Mouse (Mus musculus): ENCODE results near the gene Gp1ba. TPM values are rescaled to one million over a fixed set of nuclear protein-coding genes. Genes with fewer than 3 reads are reported as not detected.

The Gp1ba gene
- polyA plus RNA-seq, 1 experiment from 2014 or later: 0.22 TPM

DNA sequence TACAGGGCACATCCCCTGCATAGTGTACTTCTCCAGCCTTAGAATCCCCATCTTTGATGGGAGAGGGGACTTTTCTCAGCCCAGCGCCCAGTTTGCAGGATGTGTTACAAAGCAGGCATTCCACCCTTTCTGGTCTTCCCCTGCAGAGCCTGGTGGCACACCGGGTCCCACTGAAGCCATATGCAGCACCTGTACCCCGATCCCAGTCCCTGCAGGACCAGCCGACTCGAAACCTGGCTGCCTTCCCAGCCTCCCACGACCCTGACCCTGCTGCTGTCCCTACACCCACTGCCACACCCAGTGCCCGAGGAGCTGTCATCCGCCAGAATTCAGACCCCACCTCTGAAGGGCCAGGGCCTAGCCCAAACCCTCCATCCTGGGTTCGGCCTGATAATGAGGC, 31.3 kb upstream of the Gp1ba start:
- H3K9ac ChIP-seq (ENCODE audit: low read length): no peak overlapping the region
- H3K9me3 ChIP-seq (replicated peaks; ENCODE audit: control insufficient read depth, low read length): no peaks in the 10 kb centered on the region
- ATAC-seq (no peak), DNase-seq (ENCODE audit: low spot score) (no peak)
- H3K27me3 ChIP-seq (replicated peaks; ENCODE audit: control insufficient read depth, insufficient read depth, low read length): no peaks in the 10 kb centered on the region
- no peak overlapping the region for H3K4me2 ChIP-seq (ENCODE audit: low read length)
- WGBS: 92% methylated on average over 9 of the region's 9 CpGs
- no peak overlapping the region for H3K4me3 ChIP-seq (ENCODE audit: low read depth, low read length)
- no peak overlapping the region for H3K27ac ChIP-seq (ENCODE audit: low read depth, low read length)
- H3K4me1 ChIP-seq (ENCODE audit: control insufficient read depth, insufficient read depth, low read length): no peaks in the 10 kb centered on the region
- peaks cover 93% of the 10 kb centered on the region for H3K36me3 ChIP-seq (ENCODE audit: control insufficient read depth, insufficient read depth, low read length)

DNA sequence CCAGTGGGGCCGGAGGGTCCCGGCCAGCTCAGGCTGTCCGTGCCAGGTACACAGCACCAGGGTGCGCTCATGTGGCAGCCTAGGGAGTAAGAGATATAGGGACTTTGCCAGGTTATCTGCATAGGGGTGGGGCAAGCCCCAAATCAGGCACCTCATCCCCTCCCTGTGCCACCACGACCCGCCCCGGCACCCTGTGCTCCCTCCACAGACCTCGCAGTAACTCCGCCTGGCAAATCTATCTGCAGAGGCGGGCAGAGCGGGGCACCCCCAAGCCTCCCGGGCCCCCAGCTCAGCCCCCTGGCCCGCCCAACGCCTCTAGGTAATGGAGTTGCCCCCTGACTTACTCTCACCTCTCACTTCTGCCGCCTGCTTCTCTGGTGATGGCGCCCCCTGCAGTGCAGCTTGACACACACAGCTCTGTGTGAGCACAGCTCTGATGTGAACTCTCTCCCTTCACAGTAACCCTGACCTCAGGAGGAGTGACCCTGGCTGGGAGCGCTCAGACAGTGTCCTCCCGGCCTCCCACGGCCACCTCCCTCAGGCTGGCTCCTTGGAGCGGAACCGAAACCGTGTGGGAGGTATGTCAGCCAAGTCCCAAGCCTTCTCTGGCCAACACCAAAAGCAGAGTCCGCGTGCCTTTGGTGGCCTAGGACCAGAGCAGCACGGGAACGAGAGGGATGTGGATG, 30.4 kb upstream of the Gp1ba start:
- DNase-seq (ENCODE audit: low spot score) (no peak), ATAC-seq (no peak)
- H3K27ac ChIP-seq (ENCODE audit: low read depth, low read length): no peak overlapping the region
- H3K4me1 ChIP-seq (ENCODE audit: control insufficient read depth, insufficient read depth, low read length): no peaks in the 10 kb centered on the region
- no peak overlapping the region for H3K4me2 ChIP-seq (ENCODE audit: low read length)
- no peak overlapping the region for H3K4me3 ChIP-seq (ENCODE audit: low read depth, low read length)
- H3K27me3 ChIP-seq (replicated peaks; ENCODE audit: control insufficient read depth, insufficient read depth, low read length): no peaks in the 10 kb centered on the region
- no peaks in the 10 kb centered on the region for H3K9me3 ChIP-seq (replicated peaks; ENCODE audit: control insufficient read depth, low read length)
- no peak overlapping the region for H3K9ac ChIP-seq (ENCODE audit: low read length)
- WGBS: 89% methylated on average over 26 of the region's 26 CpGs
- peaks cover 96% of the 10 kb centered on the region for H3K36me3 ChIP-seq (ENCODE audit: control insufficient read depth, insufficient read depth, low read length)

DNA sequence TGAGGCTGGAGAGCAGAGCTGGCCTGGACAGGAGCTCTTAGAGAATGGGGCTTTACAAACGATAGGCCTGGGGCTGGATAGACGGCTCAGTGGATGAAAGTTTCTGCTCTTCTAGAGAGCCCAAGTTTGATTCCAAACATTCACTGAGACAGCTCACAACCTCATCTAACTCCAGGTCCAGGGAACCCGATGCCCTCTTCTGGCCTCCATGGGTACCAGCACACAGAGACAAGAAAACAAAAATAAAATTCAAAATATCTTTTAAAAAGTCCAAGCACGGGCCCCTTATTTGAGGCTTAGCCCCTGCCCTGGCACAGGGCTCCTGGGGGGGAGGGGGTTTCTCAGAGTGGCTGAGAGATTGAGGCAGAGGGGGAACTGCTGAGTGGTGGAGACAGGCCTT, 28.2 kb upstream of the Gp1ba start:
- no peak overlapping the region for H3K27ac ChIP-seq (ENCODE audit: low read depth, low read length)
- 89% methylated on average over 4 of the region's 4 CpGs for WGBS
- ATAC-seq (no peak), DNase-seq (ENCODE audit: low spot score) (no peak)
- H3K9ac ChIP-seq (ENCODE audit: low read length): no peak overlapping the region
- no peak overlapping the region for H3K4me3 ChIP-seq (ENCODE audit: low read depth, low read length)
- H3K27me3 ChIP-seq (replicated peaks; ENCODE audit: control insufficient read depth, insufficient read depth, low read length): no peaks in the 10 kb centered on the region
- no peak overlapping the region for H3K4me2 ChIP-seq (ENCODE audit: low read length)
- peaks cover 74% of the 10 kb centered on the region for H3K36me3 ChIP-seq (ENCODE audit: control insufficient read depth, insufficient read depth, low read length)
- H3K4me1 ChIP-seq (ENCODE audit: control insufficient read depth, insufficient read depth, low read length): 0 out of 2 replicates have a peak, but pooled peaks cover 6% of the 10 kb centered on the region
- H3K9me3 ChIP-seq (replicated peaks; ENCODE audit: control insufficient read depth, low read length): no peaks in the 10 kb centered on the region

DNA sequence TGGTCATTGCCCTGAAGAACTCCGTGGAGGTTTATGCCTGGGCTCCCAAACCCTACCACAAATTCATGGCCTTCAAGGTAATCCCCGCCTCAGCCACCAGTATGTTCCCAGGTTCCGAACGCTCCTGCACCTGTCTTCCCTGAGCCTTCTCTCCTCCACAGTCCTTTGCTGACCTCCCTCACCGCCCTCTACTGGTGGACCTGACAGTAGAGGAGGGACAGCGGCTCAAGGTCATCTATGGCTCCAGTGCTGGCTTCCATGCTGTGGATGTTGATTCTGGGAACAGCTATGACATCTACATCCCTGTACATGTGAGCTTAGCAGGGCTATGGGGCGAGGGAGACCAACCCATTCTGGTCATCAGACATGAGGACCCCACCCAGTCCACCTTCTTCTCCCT, 26.4 kb upstream of the Gp1ba start:
- Histone ChIP-seq H3K4me2 (ENCODE audit: low read length) (no peak overlapping the region), H3K36me3 (ENCODE audit: control insufficient read depth, insufficient read depth, low read length) (peaks cover 57% of the 10 kb centered on the region), H3K4me1 (ENCODE audit: control insufficient read depth, insufficient read depth, low read length) (0 out of 2 replicates have a peak, but pooled peaks cover 6% of the 10 kb centered on the region), H3K4me3 (ENCODE audit: low read depth, low read length) (no peak overlapping the region), H3K9ac (ENCODE audit: low read length) (no peak overlapping the region), H3K9me3 (replicated peaks; ENCODE audit: control insufficient read depth, low read length) (no peaks in the 10 kb centered on the region), H3K27me3 (replicated peaks; ENCODE audit: control insufficient read depth, insufficient read depth, low read length) (no peaks in the 10 kb centered on the region), H3K27ac (ENCODE audit: low read depth, low read length) (no peak overlapping the region)
- 80% methylated on average over 7 of the region's 7 CpGs for WGBS
- DNase-seq (ENCODE audit: low spot score): no peak
- no peak for ATAC-seq

DNA sequence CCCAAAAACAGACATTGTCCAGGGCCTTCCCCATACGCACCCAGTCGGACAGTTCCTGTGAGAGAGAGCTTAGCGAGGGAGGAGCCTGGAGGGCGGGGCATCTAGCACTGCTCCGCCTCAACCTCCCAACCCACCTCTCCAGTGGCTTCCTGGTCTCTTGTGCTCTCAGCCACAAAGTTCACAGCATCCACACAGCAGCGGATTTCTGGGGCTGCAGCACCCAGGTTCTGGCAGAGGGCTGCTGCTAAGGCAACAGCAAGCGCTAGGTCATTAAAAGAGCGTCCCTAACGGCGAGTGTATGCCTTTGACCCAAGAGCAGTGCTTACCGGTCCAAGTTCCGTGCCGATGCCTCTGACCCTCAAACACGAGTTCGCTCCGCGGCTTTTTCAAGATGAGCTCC, 23.8 kb upstream of the Gp1ba start:
- ATAC-seq (no peak), DNase-seq (ENCODE audit: low spot score) (peak; percentile 32)
- Histone ChIP-seq H3K9ac (ENCODE audit: low read length) (peak overlapping the region; percentile 35; the same call in 1 of the 2 replicates), H3K9me3 (replicated peaks; ENCODE audit: control insufficient read depth, low read length) (no peaks in the 10 kb centered on the region), H3K36me3 (ENCODE audit: control insufficient read depth, insufficient read depth, low read length) (peaks cover 31% of the 10 kb centered on the region), H3K27ac (ENCODE audit: low read depth, low read length) (no peak overlapping the region), H3K4me2 (ENCODE audit: low read length) (peak overlapping the region; percentile 50), H3K27me3 (replicated peaks; ENCODE audit: control insufficient read depth, insufficient read depth, low read length) (no peaks in the 10 kb centered on the region), H3K4me3 (ENCODE audit: low read depth, low read length) (peak overlapping the region; percentile 15), H3K4me1 (ENCODE audit: control insufficient read depth, insufficient read depth, low read length) (0 out of 2 replicates have a peak, but pooled peaks cover 6% of the 10 kb centered on the region)
- WGBS: 3% methylated on average over 17 of the region's 17 CpGs

DNA sequence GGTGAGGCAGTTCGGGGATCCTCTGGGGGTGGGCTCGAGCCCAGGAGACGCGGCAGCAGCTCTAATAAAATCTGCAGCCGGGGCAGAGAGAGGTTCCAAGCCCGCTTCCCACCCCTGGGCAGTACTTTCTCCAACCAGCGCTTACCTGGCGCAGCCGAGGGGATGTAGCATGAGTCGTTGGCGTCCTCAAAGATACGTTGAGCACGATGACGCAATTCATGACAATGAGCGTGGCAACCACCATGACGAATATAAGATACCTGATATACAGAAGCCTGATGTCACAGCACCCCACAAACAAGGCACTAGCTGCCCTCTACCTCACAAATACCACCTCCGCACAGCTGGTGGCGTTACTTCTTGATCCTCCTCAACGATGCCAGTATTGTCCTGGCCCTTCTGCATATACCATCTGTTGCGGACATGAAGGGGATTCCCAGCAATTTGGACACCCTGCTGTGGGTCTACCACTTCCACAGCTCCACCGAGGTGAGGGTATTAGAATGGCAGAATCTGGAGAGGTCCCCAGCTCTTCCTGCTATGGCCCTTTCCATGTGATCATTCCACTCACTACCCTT, 23.3 kb upstream of the Gp1ba start, which contains the start of gene 4930544D05Rik:
TSS of gene 4930544D05Rik (plus strand) at position 333 of the 578 bp plus-strand sequence.
- Histone ChIP-seq H3K4me1 (ENCODE audit: control insufficient read depth, insufficient read depth, low read length) (0 out of 2 replicates have a peak, but pooled peaks cover 6% of the 10 kb centered on the region), H3K27me3 (replicated peaks; ENCODE audit: control insufficient read depth, insufficient read depth, low read length) (no peaks in the 10 kb centered on the region), H3K36me3 (ENCODE audit: control insufficient read depth, insufficient read depth, low read length) (peaks cover 26% of the 10 kb centered on the region), H3K9me3 (replicated peaks; ENCODE audit: control insufficient read depth, low read length) (no peaks in the 10 kb centered on the region), H3K4me3 (ENCODE audit: low read depth, low read length) (peak within 1 kb of the TSS; percentile 15), H3K9ac (ENCODE audit: low read length) (peak within 1 kb of the TSS; percentile 35; the same call in 1 of the 2 replicates), H3K4me2 (ENCODE audit: low read length) (peak within 1 kb of the TSS; percentile 50), H3K27ac (ENCODE audit: low read depth, low read length) (no peak within 1 kb of the TSS)
- 16% methylated on average over 21 of the region's 21 CpGs for WGBS
- peak; percentile 4 for DNase-seq (ENCODE audit: low spot score)
- ATAC-seq: no peak

DNA sequence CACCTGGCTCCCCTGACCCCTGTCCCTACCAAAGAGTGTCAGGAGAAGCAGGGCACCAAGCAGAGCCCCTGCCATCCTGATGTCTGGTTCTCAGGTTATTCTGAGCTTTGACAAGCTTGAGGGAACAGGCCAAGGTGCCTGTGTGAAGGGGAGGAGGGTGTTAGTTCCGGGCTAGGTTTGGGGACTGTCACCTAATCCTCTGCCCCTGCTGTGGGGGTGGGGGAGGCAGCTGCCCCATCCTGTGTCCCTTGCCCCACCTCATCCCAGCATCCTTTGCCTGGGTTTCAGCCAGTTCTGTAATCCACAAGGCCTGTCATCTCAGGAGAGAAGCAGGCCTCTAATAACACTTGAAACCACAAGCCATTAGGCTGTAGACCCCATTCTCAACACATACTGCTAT, 19.8 kb upstream of the Gp1ba start, which contains the start of gene Chrne:
TSS of gene Chrne (minus strand) at position 116 of the 400 bp plus-strand sequence.
- DNase-seq (ENCODE audit: low spot score) (no peak), ATAC-seq (no peak)
- Histone ChIP-seq H3K36me3 (ENCODE audit: control insufficient read depth, insufficient read depth, low read length) (no peaks in the 10 kb centered on the region), H3K4me2 (ENCODE audit: low read length) (no peak within 1 kb of the TSS), H3K4me1 (ENCODE audit: control insufficient read depth, insufficient read depth, low read length) (0 out of 2 replicates have a peak, but pooled peaks cover 6% of the 10 kb centered on the region), H3K27me3 (replicated peaks; ENCODE audit: control insufficient read depth, insufficient read depth, low read length) (no peaks in the 10 kb centered on the region), H3K27ac (ENCODE audit: low read depth, low read length) (no peak within 1 kb of the TSS), H3K9me3 (replicated peaks; ENCODE audit: control insufficient read depth, low read length) (no peaks in the 10 kb centered on the region), H3K4me3 (ENCODE audit: low read depth, low read length) (no peak within 1 kb of the TSS), H3K9ac (ENCODE audit: low read length) (no peak within 1 kb of the TSS)
- WGBS: 72% methylated on average over 1 of the region's 1 CpGs

DNA sequence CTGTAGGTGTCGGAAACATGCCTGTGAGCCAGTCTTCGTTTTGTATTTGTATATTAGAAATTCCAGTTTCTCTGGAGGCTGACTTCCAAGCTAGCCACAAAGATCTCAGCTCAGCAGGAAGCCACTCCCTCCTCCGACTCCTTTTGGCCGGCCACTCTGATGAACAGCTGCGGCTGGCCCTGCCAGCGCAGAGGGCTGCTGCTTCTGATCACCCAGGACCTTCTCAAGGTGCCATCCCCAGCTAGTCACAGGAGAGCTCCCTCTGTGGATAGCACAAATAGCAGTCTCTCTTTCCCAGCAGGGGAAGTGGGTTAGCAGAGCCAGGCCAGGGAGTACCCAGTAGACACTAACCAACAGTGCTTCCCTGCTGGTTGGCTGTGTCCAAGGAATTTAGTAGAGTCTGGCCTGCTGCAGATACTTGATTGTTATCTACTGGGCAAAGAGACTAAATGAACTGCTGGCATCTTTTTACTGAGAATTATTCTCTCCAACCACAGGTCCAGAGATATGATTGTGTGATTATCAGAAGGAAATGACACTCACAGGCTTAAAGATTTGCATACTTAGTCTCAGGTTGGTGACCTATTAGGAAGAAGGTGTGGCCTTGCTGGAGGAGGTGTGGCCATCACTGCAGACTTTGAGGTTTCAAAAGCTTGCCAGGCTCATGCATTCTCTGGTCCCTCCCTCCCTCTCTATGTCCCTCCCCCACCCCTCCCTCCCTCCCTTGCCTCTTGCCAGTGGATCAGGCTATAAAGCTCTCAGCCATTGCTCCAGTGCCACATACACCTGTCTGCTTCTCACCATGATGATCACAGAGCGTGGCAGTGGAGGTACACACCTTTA, 16.7 kb upstream of the Gp1ba start:
- no peaks in the 10 kb centered on the region for H3K27me3 ChIP-seq (replicated peaks; ENCODE audit: control insufficient read depth, insufficient read depth, low read length)
- no peaks in the 10 kb centered on the region for H3K9me3 ChIP-seq (replicated peaks; ENCODE audit: control insufficient read depth, low read length)
- H3K27ac ChIP-seq (ENCODE audit: low read depth, low read length): no peak overlapping the region
- no peak overlapping the region for H3K4me2 ChIP-seq (ENCODE audit: low read length)
- ATAC-seq (no peak), DNase-seq (ENCODE audit: low spot score) (no peak)
- H3K4me1 ChIP-seq (ENCODE audit: control insufficient read depth, insufficient read depth, low read length): no peaks in the 10 kb centered on the region
- no peaks in the 10 kb centered on the region for H3K36me3 ChIP-seq (ENCODE audit: control insufficient read depth, insufficient read depth, low read length)
- WGBS: 46% methylated on average over 7 of the region's 7 CpGs
- no peak overlapping the region for H3K4me3 ChIP-seq (ENCODE audit: low read depth, low read length)
- H3K9ac ChIP-seq (ENCODE audit: low read length): no peak overlapping the region; the same call in 1 of the 2 replicates
